Mouse (Mus musculus) right cerebral cortex, adult 2 months (tissue): ENCODE measurements around the gene Gab2.
"Not testable (repeated sequence)": the region's sequence is repeated elsewhere in the genome, so short reads cannot be mapped to it uniquely, and the experiment has no call there.

ENCODE experiments used
- DNase-seq, 2 experiments: peaks; one replicate each; pipeline ENCODE4 v3.0.0; 2021 to 2022; ENCODE audit warnings: low spot score in 2 of 2

Gab2 gene

GRCm38 (mm10) chr7:97136453-97136852 is 55.1 kb downstream of the Gab2 start:
- DNase-seq: no peak

GRCm38 (mm10) chr7:97151082-97151813 is 69.9 kb downstream of the Gab2 start:
- no peak for DNase-seq

- peak in 1 of 2 experiments; percentile 11 for DNase-seq
Measured at GRCm38 (mm10) chr7:97154756-97155487, 73.5 kb downstream of the Gab2 start.

- DNase-seq: no peak
Measured at GRCm38 (mm10) chr7:97164261-97164660, 82.9 kb downstream of the Gab2 start.

GRCm38 (mm10) chr7:97171089-97171488 is 89.7 kb downstream of the Gab2 start:
- DNase-seq: no peak

GRCm38 (mm10) chr7:97171719-97172118 is 90.3 kb downstream of the Gab2 start:
- no peak for DNase-seq

- DNase-seq: no peak
Measured at GRCm38 (mm10) chr7:97172126-97172525, 90.7 kb downstream of the Gab2 start.

- no peak for DNase-seq
Measured at GRCm38 (mm10) chr7:97181931-97182330, 100.5 kb downstream of the Gab2 start.

- DNase-seq: no peak
Measured at GRCm38 (mm10) chr7:97183426-97183825, 102.0 kb downstream of the Gab2 start.

GRCm38 (mm10) chr7:97184005-97184404 is 102.6 kb downstream of the Gab2 start:
- DNase-seq: no peak

GRCm38 (mm10) chr7:97187387-97188081 is 106.1 kb downstream of the Gab2 start:
- DNase-seq: no peak

- DNase-seq: no peak
Measured at GRCm38 (mm10) chr7:97189116-97189515, 107.7 kb downstream of the Gab2 start.

- no peak for DNase-seq
Measured at GRCm38 (mm10) chr7:97203907-97204306, 122.5 kb downstream of the Gab2 start.

GRCm38 (mm10) chr7:97208811-97209549 is 127.6 kb downstream of the Gab2 start:
- DNase-seq: no peak

GRCm38 (mm10) chr7:97210064-97210685 is 128.8 kb downstream of the Gab2 start:
- no peak for DNase-seq

- no peak for DNase-seq
Measured at GRCm38 (mm10) chr7:97211117-97211516, 129.7 kb downstream of the Gab2 start.

- DNase-seq: no peak
Measured at GRCm38 (mm10) chr7:97223836-97224235, 142.4 kb downstream of the Gab2 start.

- DNase-seq: no peak
Measured at GRCm38 (mm10) chr7:97245261-97245949, 164.0 kb downstream of the Gab2 start.

- not testable (repeated sequence) for DNase-seq
Measured at GRCm38 (mm10) chr7:97245950-97246578, 164.7 kb downstream of the Gab2 start.

GRCm38 (mm10) chr7:97247661-97248060 is 166.3 kb downstream of the Gab2 start:
- no peak for DNase-seq
